Mouse (Mus musculus): ENCODE measurements around the gene Tnks1bp1.

Tnks1bp1 gene

GRCm38 (mm10) chr2:85047596-85048167 lies at the start of gene Tnks1bp1:
Gene Tnks1bp1 (plus strand): TSS chr2:85048022.
- DNase-seq (ENCODE audit: low spot score in 2 of 2), result peak; percentile 92 to 96

- DNase-seq (ENCODE audit: low spot score in 2 of 2), result no peak
Observed at GRCm38 (mm10) chr2:84999486-85000181, 48.2 kb upstream of the Tnks1bp1 start.

GRCm38 (mm10) chr2:85001497-85001896 lies 46.3 kb upstream of the Tnks1bp1 start:
- DNase-seq (ENCODE audit: low spot score in 2 of 2), result no peak

GRCm38 (mm10) chr2:85002575-85002974 lies 45.2 kb upstream of the Tnks1bp1 start:
- DNase-seq (ENCODE audit: low spot score in 2 of 2), result no peak

- DNase-seq (ENCODE audit: low spot score in 2 of 2), result peak; percentile 47 to 50
Observed at GRCm38 (mm10) chr2:85004341-85004740, 43.5 kb upstream of the Tnks1bp1 start.

- no peak for DNase-seq (ENCODE audit: low spot score in 2 of 2)
Observed at GRCm38 (mm10) chr2:85006600-85006999, 41.2 kb upstream of the Tnks1bp1 start.

- peak in 1 of 2 experiments; percentile 22 for DNase-seq (ENCODE audit: low spot score in 2 of 2)
Observed at GRCm38 (mm10) chr2:85007729-85008128, 40.1 kb upstream of the Tnks1bp1 start.

GRCm38 (mm10) chr2:85009212-85009611 lies 38.6 kb upstream of the Tnks1bp1 start:
- DNase-seq (ENCODE audit: low spot score in 2 of 2), result no peak

GRCm38 (mm10) chr2:85011906-85012604 lies 35.8 kb upstream of the Tnks1bp1 start:
- DNase-seq (ENCODE audit: low spot score in 2 of 2), result no peak

GRCm38 (mm10) chr2:85012679-85013078 lies 35.1 kb upstream of the Tnks1bp1 start:
- no peak for DNase-seq (ENCODE audit: low spot score in 2 of 2)

- no peak for DNase-seq (ENCODE audit: low spot score in 2 of 2)
Observed at GRCm38 (mm10) chr2:85013826-85014587, 33.8 kb upstream of the Tnks1bp1 start.

- DNase-seq (ENCODE audit: low spot score in 2 of 2), result no peak
Observed at GRCm38 (mm10) chr2:85014588-85014982, 33.2 kb upstream of the Tnks1bp1 start.

- peak; percentile 40 to 43 for DNase-seq (ENCODE audit: low spot score in 2 of 2)
Observed at GRCm38 (mm10) chr2:85022043-85022442, 25.8 kb upstream of the Tnks1bp1 start.

- DNase-seq (ENCODE audit: low spot score in 2 of 2), result no peak
Observed at GRCm38 (mm10) chr2:85026178-85026577, 21.6 kb upstream of the Tnks1bp1 start.

- DNase-seq (ENCODE audit: low spot score in 2 of 2), result no peak
Observed at GRCm38 (mm10) chr2:85027281-85027680, 20.5 kb upstream of the Tnks1bp1 start.

GRCm38 (mm10) chr2:85029897-85030296 lies 17.9 kb upstream of the Tnks1bp1 start:
- DNase-seq (ENCODE audit: low spot score in 2 of 2), result no peak

GRCm38 (mm10) chr2:85030989-85031388 lies 16.8 kb upstream of the Tnks1bp1 start:
- peak; percentile 34 for DNase-seq (ENCODE audit: low spot score in 2 of 2)

- no peak for DNase-seq (ENCODE audit: low spot score in 2 of 2)
Observed at GRCm38 (mm10) chr2:85033121-85033520, 14.7 kb upstream of the Tnks1bp1 start.

GRCm38 (mm10) chr2:85034169-85034568 lies 13.7 kb upstream of the Tnks1bp1 start:
- no peak for DNase-seq (ENCODE audit: low spot score in 2 of 2)

- DNase-seq (ENCODE audit: low spot score in 2 of 2), result no peak
Observed at GRCm38 (mm10) chr2:85036507-85037046, 11.2 kb upstream of the Tnks1bp1 start.

Data from right cerebral cortex, adult 2 months (tissue).